Mouse (Mus musculus) myocyte (in vitro differentiated cells): ENCODE measurements around the gene AC124108.1. TPM values are rescaled to one million over a fixed set of nuclear protein-coding genes. Genes with fewer than 3 reads are reported as not detected.

ENCODE experiments used
- H3K27me3 ChIP-seq: one replicate; pipeline ENCODE4 v1.6.1; 2011; ENCODE audit not compliant: control insufficient read depth, insufficient read depth, insufficient read length
- H3K36me3 ChIP-seq: one replicate; pipeline ENCODE4 v1.6.1; 2011; ENCODE audit not compliant: control insufficient read depth, insufficient read depth
- H3K4me2 ChIP-seq: one replicate; pipeline ENCODE4 v1.6.1; 2011; ENCODE audit warnings: low read depth, control low read depth
- H3K4me3 ChIP-seq: one replicate; pipeline ENCODE4 v1.5.1; 2011; ENCODE audit warnings: mild to moderate bottlenecking, control low read depth, moderate library complexity
- H3K79me2 ChIP-seq: one replicate; pipeline ENCODE4 v1.6.1; 2011; ENCODE audit not compliant: control insufficient read depth, insufficient read depth
- H3ac ChIP-seq: one replicate; pipeline ENCODE4 v1.6.1; 2011; ENCODE audit not compliant: control insufficient read depth, insufficient read length
- CEBPB ChIP-seq: IDR thresholded peaks from 2 replicates; pipeline ENCODE4 v1.6.1; 2011; ENCODE audit warnings: mild to moderate bottlenecking, moderate library complexity; ENCODE audit not compliant: poor library complexity, insufficient read depth, severe bottlenecking
- E2F4 ChIP-seq: IDR thresholded peaks from one replicate; pipeline ENCODE4 v1.6.1; 2011; ENCODE audit warnings: mild to moderate bottlenecking, control low read depth, moderate library complexity; ENCODE audit not compliant: insufficient read depth
- MAX ChIP-seq: IDR thresholded peaks from one replicate; pipeline ENCODE4 v1.6.1; 2011; ENCODE audit warnings: low read depth, mild to moderate bottlenecking, control low read depth
- MYOD1 ChIP-seq, 3 experiments: IDR thresholded peaks; one replicate each; pipeline ENCODE4 v1.6.1; 2011; ENCODE audit warnings: control low read depth in 2 of 3, low read depth in 2 of 3, mild to moderate bottlenecking in 2 of 3, moderate library complexity in 1 of 3; ENCODE audit not compliant: insufficient read length in 2 of 3, control insufficient read depth in 1 of 3
- MYOG ChIP-seq, 3 experiments: IDR thresholded peaks; one replicate each; pipeline ENCODE4 v1.6.1; 2011; ENCODE audit warnings: control low read depth in 2 of 3, low read depth in 2 of 3, mild to moderate bottlenecking in 2 of 3; ENCODE audit not compliant: insufficient read length in 2 of 3, control insufficient read depth in 1 of 3, insufficient read depth in 1 of 3
- POLR2A ChIP-seq: IDR thresholded peaks from one replicate; pipeline ENCODE4 v1.6.1; 2011; ENCODE audit warnings: low read depth, mild to moderate bottlenecking, control low read depth, moderate library complexity; ENCODE audit not compliant: insufficient read length
- POLR2AphosphoS2 ChIP-seq: IDR thresholded peaks from one replicate; pipeline ENCODE4 v1.6.1; 2011; ENCODE audit warnings: low read depth, control low read depth; ENCODE audit not compliant: insufficient read length
- REST ChIP-seq: IDR thresholded peaks from one replicate; pipeline ENCODE4 v1.6.1; 2011; ENCODE audit warnings: mild to moderate bottlenecking, control low read depth, moderate library complexity; ENCODE audit not compliant: insufficient read depth, insufficient read length
- SRF ChIP-seq: IDR thresholded peaks from one replicate; pipeline ENCODE4 v1.6.1; 2011; ENCODE audit warnings: low read depth; ENCODE audit not compliant: control insufficient read depth, insufficient read length
- TCF12 ChIP-seq: IDR thresholded peaks from one replicate; pipeline ENCODE4 v1.6.1; 2011; ENCODE audit warnings: mild to moderate bottlenecking, control low read depth; ENCODE audit not compliant: poor library complexity, insufficient read depth, severe bottlenecking
- TCF3 ChIP-seq: IDR thresholded peaks from one replicate; pipeline ENCODE4 v1.6.1; 2011; ENCODE audit warnings: low read depth, control low read depth; ENCODE audit not compliant: insufficient read length
- USF1 ChIP-seq: IDR thresholded peaks from one replicate; pipeline ENCODE4 v1.6.1; 2011; ENCODE audit warnings: low read depth, mild to moderate bottlenecking, control low read depth, moderate library complexity
- polyA plus RNA-seq: library from polyadenylated mRNA; unstranded; fragments of >200 nt; fragmentation: generic; extraction: Trizol; gene quantifications from one replicate; pipeline ENCODE4 v1.2.1, GENCODE M21; 2012; ENCODE audit warnings: missing spikeins

AC124108.1 gene
- polyA plus RNA-seq, 1 experiment: 0.82 TPM

DNA sequence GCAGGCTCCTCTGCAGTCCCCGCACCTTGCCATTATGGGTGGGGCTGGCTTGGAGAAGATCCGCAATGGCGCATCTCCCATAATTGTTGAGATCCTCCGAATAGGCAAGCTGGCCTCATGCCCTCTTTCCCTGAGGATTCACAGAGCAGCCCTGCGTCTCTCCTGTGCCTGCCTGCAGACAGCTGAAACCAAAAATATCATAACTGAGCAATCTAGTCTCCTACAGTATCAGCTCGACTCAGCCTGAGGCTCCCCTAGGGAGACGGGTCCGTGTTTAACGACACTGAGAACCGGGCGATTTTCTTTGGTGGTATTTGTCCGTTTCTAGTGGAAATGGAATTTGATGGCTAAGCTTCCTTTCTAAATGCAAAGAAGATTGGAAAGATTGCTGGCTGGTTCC lies 8.7 kb downstream of the AC124108.1 start:
- H3K27me3 ChIP-seq: no peaks in the 10 kb centered on the region
- H3K79me2 ChIP-seq: no peaks in the 10 kb centered on the region
- H3K4me2 ChIP-seq: peak overlapping the region; percentile 77

DNA sequence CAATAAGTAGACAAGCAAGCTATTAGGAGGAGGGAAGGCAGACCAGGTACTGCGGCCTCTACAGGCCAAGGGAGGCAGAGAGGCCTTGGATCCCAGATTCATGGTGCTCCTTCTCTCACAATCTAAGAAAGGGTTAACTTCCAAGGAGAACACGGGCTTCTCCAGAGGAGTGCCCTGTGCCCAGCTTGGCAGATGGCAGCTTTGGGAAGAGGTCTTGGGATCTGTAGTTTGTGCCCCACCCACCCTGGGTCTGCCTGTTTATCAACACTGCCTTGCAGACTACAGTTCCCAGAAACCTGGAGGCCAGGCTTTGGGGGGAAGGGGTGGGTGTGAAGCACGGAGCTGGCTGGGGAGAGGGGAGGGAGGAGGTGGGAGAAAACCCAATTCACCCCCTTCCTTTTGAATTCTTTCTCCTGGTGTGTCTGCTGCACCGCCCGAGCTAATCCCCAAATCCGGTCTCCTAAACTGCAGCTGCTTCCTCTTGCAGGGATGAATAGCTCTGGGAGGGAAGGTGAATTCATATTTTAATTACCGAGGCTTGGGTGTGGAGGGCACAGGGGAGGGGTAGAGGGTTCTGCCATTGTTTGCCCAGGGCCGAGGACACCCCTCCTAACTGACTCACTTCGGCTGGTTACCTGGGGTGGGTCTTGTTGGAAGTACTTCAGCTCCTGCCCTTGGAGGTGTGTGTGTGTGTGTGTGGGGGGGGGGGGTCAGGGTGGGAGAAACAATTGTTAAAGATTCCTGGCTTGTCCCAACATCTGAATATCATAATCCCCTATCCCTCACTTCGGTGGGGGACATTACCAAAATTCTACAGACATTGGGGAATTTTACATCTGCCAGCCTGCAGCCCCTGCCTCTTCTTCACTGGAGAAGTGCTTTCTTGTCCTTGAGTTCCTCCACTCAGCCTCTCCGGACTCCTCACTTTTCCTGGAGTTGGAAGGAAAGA lies 9.6 kb downstream of the AC124108.1 start:
- Histone ChIP-seq H3K79me2 (no peaks in the 10 kb centered on the region), H3K4me2 (peak overlapping the region; percentile 77), H3ac (no peak overlapping the region), H3K4me3 (peak overlapping the region; percentile 14), H3K36me3 (no peaks in the 10 kb centered on the region), H3K27me3 (no peaks in the 10 kb centered on the region)
- TF ChIP-seq MYOD1 (IDR thresholded peaks at IDR 0.05; ENCODE audit: control insufficient read depth in 1 of 3, insufficient read length in 2 of 3, low read depth in 2 of 3) (peak in 2 of 3 experiments; percentile 6 to 40), MAX (no peak), MYOG (IDR thresholded peaks at IDR 0.05; ENCODE audit: control insufficient read depth in 1 of 3, insufficient read depth in 1 of 3, insufficient read length in 2 of 3, low read depth in 2 of 3) (peak in 1 of 3 experiments; percentile 29)

More for the DNA sequence above, 8.7 kb downstream of the AC124108.1 start:
- no peak for TF ChIP-seq CEBPB
- peak in 2 of 3 experiments; percentile 41 to 48 for TF ChIP-seq MYOD1 (IDR thresholded peaks at IDR 0.05; ENCODE audit: control insufficient read depth in 1 of 3, insufficient read length in 2 of 3, low read depth in 2 of 3)
- no peak for TF ChIP-seq POLR2AphosphoS2
- TF ChIP-seq TCF3: no peak
- no peak for TF ChIP-seq USF1
- TF ChIP-seq E2F4: no peak
- TF ChIP-seq REST: no peak
- TF ChIP-seq SRF: no peak
- no peak for TF ChIP-seq MAX
- TF ChIP-seq POLR2A: no peak
- TF ChIP-seq TCF12: no peak
- peak; percentile 14 to 82 (median 67) for TF ChIP-seq MYOG (IDR thresholded peaks at IDR 0.05; ENCODE audit: control insufficient read depth in 1 of 3, insufficient read depth in 1 of 3, insufficient read length in 2 of 3, low read depth in 2 of 3)
- Histone ChIP-seq H3K4me3 (peak overlapping the region; percentile 14), H3ac (no peak overlapping the region), H3K36me3 (no peaks in the 10 kb centered on the region)

- Histone ChIP-seq H3K79me2 (no peaks in the 10 kb centered on the region), H3K27me3 (no peaks in the 10 kb centered on the region), H3K36me3 (no peaks in the 10 kb centered on the region), H3ac (no peak overlapping the region), H3K4me2 (peak overlapping the region; percentile 77), H3K4me3 (peak overlapping the region; percentile 14)
- TF ChIP-seq MAX (no peak), MYOG (IDR thresholded peaks at IDR 0.05; ENCODE audit: control insufficient read depth in 1 of 3, insufficient read depth in 1 of 3, insufficient read length in 2 of 3, low read depth in 2 of 3) (no peak), USF1 (no peak), MYOD1 (IDR thresholded peaks at IDR 0.05; ENCODE audit: control insufficient read depth in 1 of 3, insufficient read length in 2 of 3, low read depth in 2 of 3) (no peak), CEBPB (no peak), E2F4 (no peak), POLR2A (no peak), TCF12 (no peak), REST (no peak), SRF (no peak), POLR2AphosphoS2 (no peak), TCF3 (no peak)
These were observed 10.2 kb downstream of the AC124108.1 start for GRCm38 (mm10) chr1:132201511-132201860.

- H3ac ChIP-seq: no peak overlapping the region
- no peaks in the 10 kb centered on the region for H3K79me2 ChIP-seq
- no peaks in the 10 kb centered on the region for H3K36me3 ChIP-seq
- TF ChIP-seq E2F4 (no peak), MAX (no peak), MYOD1 (IDR thresholded peaks at IDR 0.05; ENCODE audit: control insufficient read depth in 1 of 3, insufficient read length in 2 of 3, low read depth in 2 of 3) (no peak), SRF (no peak), CEBPB (no peak), TCF12 (no peak), POLR2AphosphoS2 (no peak), TCF3 (no peak), POLR2A (no peak), USF1 (no peak), REST (no peak), MYOG (IDR thresholded peaks at IDR 0.05; ENCODE audit: control insufficient read depth in 1 of 3, insufficient read depth in 1 of 3, insufficient read length in 2 of 3, low read depth in 2 of 3) (no peak)
- H3K27me3 ChIP-seq: no peaks in the 10 kb centered on the region
- no peak overlapping the region for H3K4me3 ChIP-seq
- peak overlapping the region; percentile 77 for H3K4me2 ChIP-seq
These were observed 10.7 kb downstream of the AC124108.1 start for GRCm38 (mm10) chr1:132201936-132202335.
